Mouse (Mus musculus): ENCODE measurements around the gene Pgbd5.
A peak's percentile ranks its signal among the peaks of the same experiment; 100 is the strongest.

Gene Pgbd5

GRCm38 (mm10) chr8:124391191-124391590 lies 48.3 kb downstream of the Pgbd5 start:
- DNase-seq (ENCODE audit: low spot score), result no peak

- DNase-seq (ENCODE audit: low spot score), result no peak
Measured at GRCm38 (mm10) chr8:124389495-124389894, 50.0 kb downstream of the Pgbd5 start.

- peak; percentile 9 for DNase-seq (ENCODE audit: low spot score)
Measured at GRCm38 (mm10) chr8:124386225-124386899, 53.1 kb downstream of the Pgbd5 start.

- no peak for DNase-seq (ENCODE audit: low spot score)
Measured at GRCm38 (mm10) chr8:124384336-124384735, 55.1 kb downstream of the Pgbd5 start.

GRCm38 (mm10) chr8:124382235-124382634 lies 57.2 kb downstream of the Pgbd5 start:
- DNase-seq (ENCODE audit: low spot score), result no peak

GRCm38 (mm10) chr8:124379289-124379688 lies 60.2 kb downstream of the Pgbd5 start:
- DNase-seq (ENCODE audit: low spot score), result no peak

- no peak for DNase-seq (ENCODE audit: low spot score)
Measured at GRCm38 (mm10) chr8:124376406-124376805, 63.1 kb downstream of the Pgbd5 start.

GRCm38 (mm10) chr8:124375727-124376126 lies 63.7 kb downstream of the Pgbd5 start:
- no peak for DNase-seq (ENCODE audit: low spot score)

- no peak for DNase-seq (ENCODE audit: low spot score)
Measured at GRCm38 (mm10) chr8:124375168-124375567, 64.3 kb downstream of the Pgbd5 start.

GRCm38 (mm10) chr8:124373753-124374152 lies 65.7 kb downstream of the Pgbd5 start:
- DNase-seq (ENCODE audit: low spot score), result no peak

GRCm38 (mm10) chr8:124371410-124372123 lies 67.9 kb downstream of the Pgbd5 start:
- no peak for DNase-seq (ENCODE audit: low spot score)

- no peak for DNase-seq (ENCODE audit: low spot score)
Measured at GRCm38 (mm10) chr8:124370422-124371183, 68.9 kb downstream of the Pgbd5 start.

GRCm38 (mm10) chr8:124368213-124368612 lies 71.2 kb downstream of the Pgbd5 start:
- peak; percentile 91 for DNase-seq (ENCODE audit: low spot score)

- DNase-seq (ENCODE audit: low spot score), result no peak
Measured at GRCm38 (mm10) chr8:124363337-124363736, 76.1 kb downstream of the Pgbd5 start.

- DNase-seq (ENCODE audit: low spot score), result no peak
Measured at GRCm38 (mm10) chr8:124362589-124362988, 76.9 kb downstream of the Pgbd5 start.

- DNase-seq (ENCODE audit: low spot score), result no peak
Measured at GRCm38 (mm10) chr8:124361773-124362427, 77.6 kb downstream of the Pgbd5 start.

- no peak for DNase-seq (ENCODE audit: low spot score)
Measured at GRCm38 (mm10) chr8:124360911-124361310, 78.5 kb downstream of the Pgbd5 start.

GRCm38 (mm10) chr8:124351636-124352035 lies 87.8 kb downstream of the Pgbd5 start:
- DNase-seq (ENCODE audit: low spot score), result no peak

- DNase-seq (ENCODE audit: low spot score), result peak; percentile 82
Measured at GRCm38 (mm10) chr8:124349663-124350062, 89.8 kb downstream of the Pgbd5 start.

- DNase-seq (ENCODE audit: low spot score), result no peak
Measured at GRCm38 (mm10) chr8:124348087-124348486, 91.4 kb downstream of the Pgbd5 start.

GRCm38 (mm10) chr8:124346852-124347523 lies 92.5 kb downstream of the Pgbd5 start:
- peak; percentile 76 for DNase-seq (ENCODE audit: low spot score)

- no peak for DNase-seq (ENCODE audit: low spot score)
Measured at GRCm38 (mm10) chr8:124345098-124345497, 94.4 kb downstream of the Pgbd5 start.

All from embryo, embryonic 10 days (tissue).